Mouse (Mus musculus): ENCODE data around the gene Rabep1. TPM values are rescaled to one million over a fixed set of nuclear protein-coding genes. Genes with fewer than 3 reads are reported as not detected.

Rabep1 gene
- polyA plus RNA-seq, 1 experiment from 2014 or later = 41.1 TPM

- Histone ChIP-seq H3K9me3 (no peaks in the 10 kb centered on the region), H3K27ac (no peak overlapping the region), H3K4me1 (no peaks in the 10 kb centered on the region), H3K27me3 (replicated peaks) (no peaks in the 10 kb centered on the region), H3K4me3 (replicated peaks) (no peak overlapping the region), H3K4me2 (no peak overlapping the region), H3K36me3 (peaks cover 9% of the 10 kb centered on the region), H3K9ac (no peak overlapping the region)
- 93% methylated on average over 3 of the region's 3 CpGs for WGBS
- no peak for ATAC-seq (ENCODE audit: insufficient read depth, low FRiP score, low read depth)
Observed at GRCm38 (mm10) chr11:70911323-70911722, 66.7 kb downstream of the Rabep1 start.

- H3K36me3 ChIP-seq = peaks cover 9% of the 10 kb centered on the region
- H3K4me1 ChIP-seq = no peaks in the 10 kb centered on the region
- H3K9ac ChIP-seq = no peak overlapping the region
Observed at GRCm38 (mm10) chr11:70911920-70912319, 67.3 kb downstream of the Rabep1 start.

DNA sequence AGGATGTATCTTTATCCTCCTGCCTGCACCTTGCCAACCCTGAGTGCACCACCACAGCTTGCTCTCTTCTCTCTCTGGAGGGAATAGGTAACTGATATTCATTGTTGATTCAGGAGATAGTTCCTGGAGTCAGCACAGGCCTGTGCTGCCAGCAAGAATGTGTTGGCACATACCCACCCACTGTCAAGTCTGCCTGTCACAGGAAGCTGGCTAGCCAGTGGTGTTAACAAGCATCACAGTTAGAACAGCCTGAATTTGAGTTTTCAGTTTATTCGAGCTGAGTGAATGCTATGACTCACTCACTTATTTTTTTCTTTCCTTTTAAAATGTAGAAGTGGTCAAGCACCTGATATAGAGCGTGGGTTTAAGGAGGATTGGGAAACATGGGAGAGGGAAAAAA lies 73.3 kb downstream of the Rabep1 start:
- 84% methylated on average over 2 of the region's 2 CpGs for WGBS
- Histone ChIP-seq H3K9me3 (no peaks in the 10 kb centered on the region), H3K4me3 (replicated peaks) (no peak overlapping the region), H3K4me1 (no peaks in the 10 kb centered on the region), H3K9ac (no peak overlapping the region), H3K4me2 (no peak overlapping the region), H3K27me3 (replicated peaks) (no peaks in the 10 kb centered on the region), H3K27ac (no peak overlapping the region), H3K36me3 (peaks cover 15% of the 10 kb centered on the region)
- no peak for ATAC-seq (ENCODE audit: insufficient read depth, low FRiP score, low read depth)

More at GRCm38 (mm10) chr11:70911920-70912319, 67.3 kb downstream of the Rabep1 start:
- 96% methylated on average over 1 of the region's 1 CpGs for WGBS
- no peak for ATAC-seq (ENCODE audit: insufficient read depth, low FRiP score, low read depth)
- H3K4me2 ChIP-seq = no peak overlapping the region
- H3K27ac ChIP-seq = no peak overlapping the region
- H3K9me3 ChIP-seq = no peaks in the 10 kb centered on the region
- H3K4me3 ChIP-seq (replicated peaks) = no peak overlapping the region
- no peaks in the 10 kb centered on the region for H3K27me3 ChIP-seq (replicated peaks)

DNA sequence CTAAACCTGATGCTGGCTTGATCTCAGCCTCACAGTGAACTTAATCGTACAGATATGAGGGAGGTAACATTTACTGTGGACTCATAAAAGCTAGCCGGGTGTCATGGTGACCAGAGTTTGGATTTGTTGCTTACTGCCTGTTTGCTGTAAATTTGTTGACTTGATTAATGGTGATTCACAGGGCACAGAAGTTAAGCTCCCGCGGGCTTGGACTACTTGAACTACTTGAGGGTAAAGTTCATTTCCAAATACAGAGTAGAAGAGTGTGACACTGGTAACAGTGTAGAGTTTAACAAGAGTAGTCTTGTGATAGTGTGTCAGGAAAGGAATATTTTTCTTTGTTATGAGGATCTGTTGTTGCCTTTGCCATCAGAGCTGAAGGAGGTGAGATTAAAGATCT lies 74.9 kb downstream of the Rabep1 start:
- Histone ChIP-seq H3K36me3 (peaks cover 13% of the 10 kb centered on the region), H3K4me1 (no peaks in the 10 kb centered on the region), H3K4me3 (replicated peaks) (no peak overlapping the region), H3K9me3 (no peaks in the 10 kb centered on the region), H3K4me2 (no peak overlapping the region), H3K27me3 (replicated peaks) (no peaks in the 10 kb centered on the region), H3K27ac (no peak overlapping the region), H3K9ac (no peak overlapping the region)
- WGBS = 79% methylated on average over 4 of the region's 4 CpGs
- no peak for ATAC-seq (ENCODE audit: insufficient read depth, low FRiP score, low read depth)

DNA sequence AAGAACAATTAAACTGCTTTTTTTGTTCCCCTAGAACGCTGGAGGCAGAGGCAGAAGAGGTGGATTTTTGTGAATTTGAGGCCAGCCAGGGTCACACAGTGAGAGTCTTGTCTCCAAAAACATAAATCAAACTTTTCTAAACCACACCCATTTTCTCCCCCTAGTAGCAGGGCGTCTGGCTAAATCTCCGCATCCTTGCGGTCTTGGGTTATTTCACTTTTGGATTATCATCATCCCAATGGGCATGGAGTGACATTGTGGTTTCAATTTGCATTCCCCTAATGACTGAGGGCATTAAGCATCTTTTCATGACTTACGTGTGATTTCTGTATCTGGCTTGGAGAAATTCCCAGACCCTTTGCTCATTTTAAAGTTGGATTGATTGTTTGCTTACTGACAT lies 86.9 kb downstream of the Rabep1 start:
- Histone ChIP-seq H3K9me3 (no peaks in the 10 kb centered on the region), H3K4me2 (no peak overlapping the region), H3K4me1 (no peaks in the 10 kb centered on the region), H3K27ac (no peak overlapping the region), H3K36me3 (peaks cover 26% of the 10 kb centered on the region), H3K4me3 (replicated peaks) (no peak overlapping the region), H3K9ac (no peak overlapping the region), H3K27me3 (replicated peaks) (no peaks in the 10 kb centered on the region)
- 82% methylated on average over 5 of the region's 5 CpGs for WGBS
- no peak for ATAC-seq (ENCODE audit: insufficient read depth, low FRiP score, low read depth)

- no peaks in the 10 kb centered on the region for H3K27me3 ChIP-seq (replicated peaks)
- H3K4me3 ChIP-seq (replicated peaks) = no peak overlapping the region
- H3K4me1 ChIP-seq = no peaks in the 10 kb centered on the region
- H3K4me2 ChIP-seq = no peak overlapping the region
- 85% methylated on average over 7 of the region's 7 CpGs for WGBS
- H3K9me3 ChIP-seq = no peaks in the 10 kb centered on the region
- H3K9ac ChIP-seq = no peak overlapping the region
- no peak for ATAC-seq (ENCODE audit: insufficient read depth, low FRiP score, low read depth)
- H3K27ac ChIP-seq = no peak overlapping the region
- peaks cover 48% of the 10 kb centered on the region for H3K36me3 ChIP-seq
Observed at GRCm38 (mm10) chr11:70935316-70935715, 90.7 kb downstream of the Rabep1 start.

DNA sequence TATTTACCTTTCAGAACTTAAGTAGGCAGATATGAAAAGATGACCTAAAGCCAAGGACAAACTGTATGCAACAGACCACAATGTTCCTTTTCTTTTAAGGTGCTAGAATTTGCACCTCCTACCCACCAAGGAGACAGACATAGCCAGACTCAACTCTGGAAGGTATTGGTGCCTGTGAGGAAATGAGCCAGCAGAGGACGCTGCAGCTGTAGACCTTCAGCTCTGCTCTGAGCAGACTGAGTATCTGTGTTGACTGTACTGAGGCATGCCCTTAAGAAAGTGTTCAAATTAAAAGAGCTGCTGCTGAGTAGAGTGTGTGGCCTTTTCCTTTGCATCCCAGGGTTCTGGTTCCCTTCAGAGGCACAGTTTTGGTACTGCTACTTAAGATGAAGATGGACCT lies 98.0 kb downstream of the Rabep1 start:
- no peak for ATAC-seq (ENCODE audit: insufficient read depth, low FRiP score, low read depth)
- H3K9ac ChIP-seq = no peak overlapping the region
- 76% methylated on average over 1 of the region's 1 CpGs for WGBS
- H3K4me3 ChIP-seq (replicated peaks) = no peak overlapping the region
- no peaks in the 10 kb centered on the region for H3K9me3 ChIP-seq
- no peak overlapping the region for H3K4me2 ChIP-seq
- H3K4me1 ChIP-seq = no peaks in the 10 kb centered on the region
- H3K27ac ChIP-seq = no peak overlapping the region
- peaks cover 50% of the 10 kb centered on the region for H3K36me3 ChIP-seq
- no peaks in the 10 kb centered on the region for H3K27me3 ChIP-seq (replicated peaks)

DNA sequence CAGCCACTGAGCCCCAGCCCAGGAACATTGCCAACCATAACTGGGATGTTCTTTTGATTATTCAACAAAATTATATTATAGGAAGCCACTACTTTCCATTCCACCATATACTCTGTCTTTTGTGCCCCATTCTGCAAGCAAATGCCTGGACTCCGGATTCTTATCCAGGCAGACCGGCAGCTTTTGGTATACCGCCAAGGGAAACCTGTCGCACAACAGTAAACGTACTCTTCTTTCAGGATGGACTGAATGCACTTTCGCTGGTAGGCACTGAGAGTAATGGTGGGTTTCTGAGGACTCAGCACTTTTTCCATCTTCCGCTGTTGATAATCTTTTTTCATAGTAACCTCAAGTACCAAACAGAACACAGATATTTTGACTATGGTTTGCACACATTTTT lies 99.1 kb downstream of the Rabep1 start:
- no peak for ATAC-seq (ENCODE audit: insufficient read depth, low FRiP score, low read depth)
- Histone ChIP-seq H3K4me1 (no peaks in the 10 kb centered on the region), H3K9me3 (no peaks in the 10 kb centered on the region), H3K27me3 (replicated peaks) (no peaks in the 10 kb centered on the region), H3K4me2 (no peak overlapping the region), H3K27ac (no peak overlapping the region), H3K36me3 (peaks cover 54% of the 10 kb centered on the region), H3K9ac (no peak overlapping the region), H3K4me3 (replicated peaks) (no peak overlapping the region)
- WGBS = 89% methylated on average over 7 of the region's 7 CpGs

GRCm38 (mm10) chr11:70944935-70945817 lies 100.6 kb downstream of the Rabep1 start:
- no peak overlapping the region for H3K4me2 ChIP-seq
- WGBS = 87% methylated on average over 4 of the region's 4 CpGs
- no peak for ATAC-seq (ENCODE audit: insufficient read depth, low FRiP score, low read depth)
- no peaks in the 10 kb centered on the region for H3K27me3 ChIP-seq (replicated peaks)
- no peak overlapping the region for H3K27ac ChIP-seq
- no peaks in the 10 kb centered on the region for H3K9me3 ChIP-seq
- no peak overlapping the region for H3K9ac ChIP-seq
- H3K4me1 ChIP-seq = no peaks in the 10 kb centered on the region
- peaks cover 62% of the 10 kb centered on the region for H3K36me3 ChIP-seq
- no peak overlapping the region for H3K4me3 ChIP-seq (replicated peaks)

DNA sequence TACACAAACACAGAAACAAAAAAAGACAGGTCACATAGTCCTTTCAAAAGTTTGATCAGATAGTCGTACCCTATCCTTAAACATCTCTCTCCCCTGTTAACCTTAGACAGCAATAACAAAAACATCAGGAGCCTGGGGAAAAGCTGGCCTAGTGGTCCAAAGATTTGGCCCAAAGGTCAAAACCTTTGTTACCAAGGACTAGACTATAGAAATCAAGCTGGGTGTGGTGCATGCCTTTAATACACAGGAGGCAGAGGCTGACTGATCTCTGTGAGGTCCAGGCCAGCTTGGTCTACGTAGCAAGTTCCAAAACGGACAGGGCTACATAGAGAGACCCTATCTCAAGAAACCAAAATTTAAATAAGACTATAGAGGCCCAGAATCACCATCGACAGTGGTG lies 110.1 kb downstream of the Rabep1 start:
- H3K27me3 ChIP-seq (replicated peaks) = no peaks in the 10 kb centered on the region
- no peaks in the 10 kb centered on the region for H3K9me3 ChIP-seq

DNA sequence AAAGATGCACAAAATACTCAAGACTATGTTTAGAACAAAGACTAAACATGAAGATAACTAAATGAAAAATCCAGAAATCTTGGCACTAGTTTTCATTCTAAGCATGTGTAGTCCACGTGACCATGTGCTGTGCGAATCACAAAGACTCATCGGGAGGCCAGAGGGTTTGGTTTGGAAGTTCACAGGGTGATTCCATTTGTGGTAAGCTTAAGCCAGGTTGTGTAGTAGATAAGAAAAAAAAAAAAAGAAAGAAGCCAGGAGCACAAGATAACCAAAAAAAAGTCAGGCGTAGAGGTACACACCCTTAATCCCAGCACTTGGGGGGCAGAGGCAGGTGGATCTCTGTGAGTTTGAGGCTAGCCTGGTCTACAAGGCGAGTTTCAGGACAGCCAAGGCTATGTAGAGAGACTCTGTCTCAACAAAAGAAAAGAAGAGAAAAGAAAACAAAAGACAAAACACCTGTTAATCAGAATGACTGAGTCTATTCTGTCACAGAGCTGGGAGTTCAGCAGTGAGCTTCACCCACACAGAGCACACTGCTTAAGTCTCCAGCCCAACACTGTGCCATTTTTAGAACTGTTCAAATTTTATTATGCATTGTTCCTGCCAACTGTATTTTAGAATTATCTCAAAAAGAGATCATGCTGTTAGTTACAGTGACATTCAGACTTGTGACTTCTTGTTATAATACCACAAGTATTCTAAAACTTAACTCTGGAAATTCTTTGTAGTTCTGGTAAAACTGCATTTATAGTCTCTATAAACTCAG lies 116.4 kb downstream of the Rabep1 start:
- H3K4me3 ChIP-seq (replicated peaks) = no peak overlapping the region
- H3K36me3 ChIP-seq = peaks cover 48% of the 10 kb centered on the region
- 81% methylated on average over 5 of the region's 5 CpGs for WGBS
- H3K9ac ChIP-seq = no peak overlapping the region
- H3K4me2 ChIP-seq = no peak overlapping the region
- ATAC-seq (ENCODE audit: insufficient read depth, low FRiP score, low read depth) = no peak
- no peaks in the 10 kb centered on the region for H3K4me1 ChIP-seq
- no peaks in the 10 kb centered on the region for H3K9me3 ChIP-seq
- no peak overlapping the region for H3K27ac ChIP-seq
- no peaks in the 10 kb centered on the region for H3K27me3 ChIP-seq (replicated peaks)

More for the DNA sequence above, 110.1 kb downstream of the Rabep1 start:
- H3K4me1 ChIP-seq = no peaks in the 10 kb centered on the region
- no peak overlapping the region for H3K9ac ChIP-seq
- no peak for ATAC-seq (ENCODE audit: insufficient read depth, low FRiP score, low read depth)
- H3K4me2 ChIP-seq = no peak overlapping the region
- WGBS = 88% methylated on average over 4 of the region's 4 CpGs
- H3K36me3 ChIP-seq = peaks cover 47% of the 10 kb centered on the region
- H3K4me3 ChIP-seq (replicated peaks) = no peak overlapping the region
- no peak overlapping the region for H3K27ac ChIP-seq

DNA sequence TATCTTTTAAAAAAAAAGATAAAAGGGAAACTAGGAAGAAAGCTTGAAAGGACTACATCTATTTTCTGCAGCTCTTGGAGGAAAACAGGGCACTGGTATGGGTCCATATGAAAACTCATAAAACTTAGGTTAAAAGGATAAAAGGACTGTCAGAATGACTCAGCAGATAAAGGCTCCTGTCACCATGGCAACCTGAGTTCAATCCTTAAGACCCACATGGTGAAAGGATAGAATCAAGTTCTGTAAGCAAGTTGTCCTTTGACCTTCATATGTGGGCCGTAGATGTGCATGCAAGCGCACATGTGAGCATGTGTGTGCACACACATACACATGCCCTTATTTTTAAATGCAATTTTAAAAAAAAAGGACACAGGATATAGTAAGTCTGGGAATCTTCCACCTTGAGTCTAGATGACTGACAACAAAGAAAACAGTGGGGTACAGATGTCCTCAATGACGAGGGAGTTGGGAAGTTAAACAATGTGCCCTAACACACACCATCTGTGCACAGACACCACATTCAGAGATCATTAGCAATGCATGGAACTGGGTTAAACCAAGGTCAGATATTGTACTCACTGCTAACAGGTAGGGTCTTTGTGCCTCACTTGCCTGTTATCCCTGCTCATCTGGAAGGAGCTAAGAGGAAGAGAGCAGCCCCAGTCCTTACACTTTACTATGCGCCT lies 119.8 kb downstream of the Rabep1 start:
- ATAC-seq (ENCODE audit: insufficient read depth, low FRiP score, low read depth) = no peak
- Histone ChIP-seq H3K27ac (no peak overlapping the region), H3K4me2 (no peak overlapping the region), H3K9ac (no peak overlapping the region), H3K4me3 (replicated peaks) (no peak overlapping the region), H3K9me3 (no peaks in the 10 kb centered on the region), H3K36me3 (peaks cover 36% of the 10 kb centered on the region; the same call in 1 of the 2 replicates), H3K4me1 (peaks cover 3% of the 10 kb centered on the region), H3K27me3 (replicated peaks) (no peaks in the 10 kb centered on the region)
- 80% methylated on average over 4 of the region's 4 CpGs for WGBS

All from stomach, embryonic 15.5 days (tissue).